Mouse (Mus musculus) spleen, adult 2 months (tissue): ENCODE data around the gene Ccdc47. TPM values are rescaled to one million over a fixed set of nuclear protein-coding genes. Genes with fewer than 3 reads are reported as not detected.

Source experiments
- DNase-seq, 2 experiments: peaks; one replicate each; pipeline versions ENCODE4 v3.0.0 to v3.0.0-alpha.2; 2012 to 2021; ENCODE audit warnings: low spot score in 2 of 2, low read depth in 1 of 2
- H3K27ac ChIP-seq: fragments of 200-500 bp; 2 replicates; pipeline ENCODE4 v1.5.1; 2012; ENCODE audit warnings: low read length, inconsistent platforms; ENCODE audit not compliant: insufficient read depth
- H3K27me3 ChIP-seq: fragments of 200-500 bp; 2 replicates; pipeline ENCODE4 v1.6.1; 2012; ENCODE audit warnings: mild to moderate bottlenecking, moderate library complexity, low read length, inconsistent platforms; ENCODE audit not compliant: control insufficient read depth, insufficient read depth
- H3K36me3 ChIP-seq: fragments of 200-500 bp; 2 replicates; pipeline ENCODE4 v1.6.1; 2012; ENCODE audit warnings: mild to moderate bottlenecking, low read length, inconsistent platforms; ENCODE audit not compliant: control insufficient read depth, insufficient read depth
- H3K4me1 ChIP-seq: fragments of 200-500 bp; 2 replicates; pipeline ENCODE4 v1.6.1; 2011; ENCODE audit warnings: inconsistent platforms; ENCODE audit not compliant: control insufficient read depth, insufficient read depth, insufficient read length
- H3K4me3 ChIP-seq: fragments of 200-500 bp; 2 replicates; pipeline ENCODE4 v1.5.1; 2011; ENCODE audit warnings: mild to moderate bottlenecking, inconsistent platforms; ENCODE audit not compliant: insufficient read depth, insufficient read length; ENCODE audit errors: extremely low read depth
- CTCF ChIP-seq: fragments of 200-500 bp; IDR thresholded peaks from 2 replicates; pipeline ENCODE4 v1.5.1; 2011; ENCODE audit warnings: mild to moderate bottlenecking, inconsistent platforms; ENCODE audit not compliant: insufficient read depth, insufficient read length, insufficient replicate concordance; ENCODE audit errors: extremely low read depth
- POLR2A ChIP-seq: fragments of 200-500 bp; IDR thresholded peaks from 2 replicates; pipeline ENCODE4 v1.6.1; 2011; ENCODE audit warnings: low read depth, low read length, inconsistent platforms
- WGBS: fragments of 180-500 bp; shearing (Covaris S2); methylation state at CpG from one replicate; pipeline ENCODE4 v1.1.7; 2018; 5-methylcytosine and 5-hydroxymethylcytosine counted together
- polyA plus RNA-seq: library from polyadenylated mRNA; depleted of rRNA; stranded (reverse); fragments of >200 nt; gene quantifications from 2 replicates; pipeline ENCODE4 v1.2.3, GENCODE M21; 2012

The Ccdc47 gene
- polyA plus RNA-seq, 1 experiment, result 7.3 TPM

DNA sequence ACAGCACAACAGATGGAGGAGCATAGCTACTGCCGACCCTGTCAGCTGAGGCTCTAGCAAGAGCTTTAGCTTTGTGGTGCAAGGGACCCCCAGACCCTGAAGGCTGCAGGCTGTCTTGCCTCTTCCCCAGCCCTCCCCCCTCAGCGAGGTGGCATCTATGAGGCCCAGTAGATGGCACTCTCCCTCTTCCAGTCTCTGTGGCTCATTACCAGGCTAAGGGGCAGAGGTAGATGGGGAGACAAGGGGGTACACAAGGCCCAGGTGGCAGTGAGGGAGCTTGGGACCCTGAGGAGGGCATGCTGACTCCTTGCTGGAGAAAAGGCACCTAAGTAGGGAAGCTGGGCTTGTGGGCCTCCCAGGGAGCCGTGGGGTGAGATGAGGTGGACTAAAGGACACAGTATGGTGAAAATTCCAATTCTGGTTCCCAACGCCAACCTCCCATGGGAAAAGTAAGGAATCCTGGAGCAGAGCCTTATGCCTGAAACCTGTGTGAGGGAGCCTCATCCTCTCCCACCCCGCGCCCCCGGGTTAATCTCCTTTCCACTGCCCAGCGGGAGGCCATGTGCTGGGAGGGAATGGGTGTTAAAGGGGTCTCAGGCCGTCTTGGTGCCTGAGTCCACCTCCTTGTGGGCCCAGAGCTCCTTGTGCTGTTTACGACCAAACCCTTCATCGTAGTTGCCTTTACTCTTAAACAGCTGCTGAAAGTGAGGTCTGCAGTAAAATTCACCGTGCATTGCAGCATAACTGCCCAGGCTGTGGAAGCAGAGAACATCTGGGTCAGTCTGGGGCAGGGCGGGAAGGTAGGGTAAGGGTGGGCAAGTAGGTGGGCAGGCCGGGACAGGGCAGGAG, 57.8 kb downstream of the Ccdc47 start:
- no peaks in the 10 kb centered on the region for H3K27me3 ChIP-seq
- WGBS, result 23% methylated on average over 14 of the region's 14 CpGs
- H3K4me3 ChIP-seq, result peak overlapping the region; percentile 97
- no peak for TF ChIP-seq POLR2A
- TF ChIP-seq CTCF, result peak; percentile 80; the same call in 1 of the 2 replicates
- peak; percentile 55 to 59 for DNase-seq
- peaks cover 36% of the 10 kb centered on the region for H3K36me3 ChIP-seq
- peak overlapping the region; percentile 99 for H3K27ac ChIP-seq
- peaks cover 23% of the 10 kb centered on the region; the same call in 1 of the 2 replicates for H3K4me1 ChIP-seq

DNA sequence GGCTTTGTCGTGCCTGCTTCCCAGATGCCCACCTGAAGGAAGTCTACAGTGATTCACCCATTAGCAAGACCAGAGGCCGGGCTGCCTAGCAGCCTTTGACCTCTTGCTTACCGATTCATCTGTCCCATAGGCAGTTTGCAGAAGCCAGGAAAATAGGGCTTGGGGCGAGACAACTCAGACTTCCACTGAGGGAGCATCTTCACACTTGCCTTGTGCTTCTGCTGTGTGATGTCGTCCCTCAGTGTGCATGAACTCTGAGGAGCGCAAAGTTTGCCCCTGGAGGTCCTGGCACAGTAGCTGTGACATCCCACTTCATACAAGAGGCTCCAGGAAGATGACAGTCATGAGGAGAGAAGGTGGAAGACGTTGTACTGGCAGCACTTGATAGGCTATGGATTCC, 59.0 kb downstream of the Ccdc47 start:
- Histone ChIP-seq H3K27ac (peak overlapping the region; percentile 99), H3K4me3 (peak overlapping the region; percentile 97; the same call in 1 of the 2 replicates), H3K36me3 (peaks cover 42% of the 10 kb centered on the region), H3K4me1 (peaks cover 22% of the 10 kb centered on the region; the same call in 1 of the 2 replicates), H3K27me3 (no peaks in the 10 kb centered on the region)
- WGBS, result 68% methylated on average over 7 of the region's 7 CpGs
- no peak for TF ChIP-seq POLR2A
- TF ChIP-seq CTCF, result no peak
- no peak for DNase-seq

DNA sequence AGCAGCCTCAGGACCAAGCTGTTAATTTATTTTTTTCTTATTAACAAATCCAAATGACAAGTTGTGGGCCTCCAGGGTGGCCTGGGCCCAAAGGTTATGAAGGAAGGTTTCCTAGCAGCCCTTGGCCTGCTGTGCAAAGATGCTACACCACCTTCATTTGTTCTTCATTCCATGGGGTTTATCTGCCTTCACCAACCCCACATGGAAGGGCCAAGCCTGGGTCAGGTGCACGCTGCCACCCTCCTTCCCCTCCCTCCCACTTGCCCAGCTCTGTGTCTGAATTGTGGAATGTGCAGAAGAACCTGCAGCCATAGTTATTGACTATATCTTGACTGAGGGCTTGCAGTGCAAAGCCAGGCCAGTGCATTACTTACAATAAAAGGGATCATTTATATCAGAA, 59.9 kb downstream of the Ccdc47 start:
- 66% methylated on average over 1 of the region's 1 CpGs for WGBS
- Histone ChIP-seq H3K27me3 (no peaks in the 10 kb centered on the region), H3K4me3 (no peak overlapping the region), H3K36me3 (peaks cover 49% of the 10 kb centered on the region), H3K4me1 (peaks cover 16% of the 10 kb centered on the region; the same call in 1 of the 2 replicates), H3K27ac (peak overlapping the region; percentile 25; the same call in 1 of the 2 replicates)
- DNase-seq, result no peak
- no peak for TF ChIP-seq CTCF
- TF ChIP-seq POLR2A, result no peak

DNA sequence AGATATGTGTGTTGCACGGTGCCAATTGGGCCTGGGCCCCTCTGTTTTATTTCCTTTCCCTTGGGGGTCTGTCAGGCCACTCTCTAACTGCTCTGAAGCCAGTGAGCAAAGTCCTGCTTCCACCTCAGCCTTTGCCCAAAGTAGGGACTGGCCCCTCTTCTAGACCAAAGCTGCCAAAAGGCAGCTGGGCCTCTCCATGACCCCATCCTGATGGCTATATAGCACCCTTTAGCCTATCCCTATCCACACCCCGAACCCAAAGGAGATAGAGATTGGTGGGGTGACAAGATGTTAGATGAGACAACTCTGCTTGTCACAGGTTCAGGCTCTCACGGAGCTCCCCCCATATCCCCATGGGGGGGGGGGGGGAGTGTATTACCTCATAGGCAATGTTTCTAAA, 60.4 kb downstream of the Ccdc47 start:
- no peak overlapping the region for H3K4me3 ChIP-seq
- no peak for DNase-seq
- H3K27me3 ChIP-seq, result no peaks in the 10 kb centered on the region
- peaks cover 12% of the 10 kb centered on the region; the same call in 1 of the 2 replicates for H3K4me1 ChIP-seq
- no peak for TF ChIP-seq CTCF
- TF ChIP-seq POLR2A, result no peak
- 38% methylated on average over 3 of the region's 3 CpGs for WGBS
- peak overlapping the region; percentile 42; the same call in 1 of the 2 replicates for H3K27ac ChIP-seq
- peaks cover 52% of the 10 kb centered on the region for H3K36me3 ChIP-seq

DNA sequence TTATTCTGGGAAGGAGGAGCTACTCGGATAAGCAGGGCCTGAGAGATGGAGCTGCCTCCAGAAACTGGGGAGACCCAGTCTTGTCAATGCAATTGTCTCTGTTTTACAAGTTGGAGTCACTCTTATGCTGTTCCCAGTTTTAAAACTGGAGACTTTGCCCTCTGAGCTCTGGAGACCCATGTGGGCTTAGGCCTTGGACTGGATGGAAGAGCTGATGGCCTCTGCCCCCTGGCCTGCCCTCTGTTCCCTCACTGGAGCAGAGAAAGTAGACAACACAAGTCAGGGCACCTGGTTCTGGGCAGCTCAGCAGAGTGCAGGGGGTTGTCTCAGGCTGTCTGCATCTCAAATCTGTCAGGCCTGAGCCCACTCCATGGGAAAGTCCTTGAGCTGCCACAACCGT, 61.4 kb downstream of the Ccdc47 start:
- TF ChIP-seq CTCF (no peak), POLR2A (no peak)
- H3K27me3 ChIP-seq, result no peaks in the 10 kb centered on the region
- H3K4me1 ChIP-seq, result peaks cover 12% of the 10 kb centered on the region; the same call in 1 of the 2 replicates
- H3K27ac ChIP-seq, result 0 out of 2 replicates have a peak overlapping the region, but pooled peaks have one; percentile 10
- DNase-seq, result no peak
- H3K4me3 ChIP-seq, result no peak overlapping the region
- 83% methylated on average over 2 of the region's 2 CpGs for WGBS
- peaks cover 57% of the 10 kb centered on the region for H3K36me3 ChIP-seq

DNA sequence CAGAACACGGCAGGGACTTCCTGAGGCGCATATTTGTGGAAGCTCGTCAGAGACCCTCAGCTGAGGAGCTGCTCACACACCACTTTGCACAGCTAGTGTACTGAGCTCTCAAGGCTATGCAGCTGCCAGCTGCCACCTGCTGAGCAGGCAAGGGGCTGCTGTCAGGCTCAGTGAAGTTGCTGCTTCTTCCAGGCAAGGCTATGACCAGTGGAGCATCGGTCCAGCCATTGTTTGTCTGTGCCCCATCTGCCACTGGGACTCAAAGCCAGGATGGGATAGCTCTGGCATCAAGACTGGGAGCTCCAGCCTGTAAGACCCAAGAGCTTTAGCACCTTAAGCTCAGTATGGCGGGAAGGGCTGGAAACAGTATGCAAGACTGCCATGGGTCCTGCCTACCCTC, 62.1 kb downstream of the Ccdc47 start:
- no peak for TF ChIP-seq POLR2A
- no peak for TF ChIP-seq CTCF
- peaks cover 12% of the 10 kb centered on the region; the same call in 1 of the 2 replicates for H3K4me1 ChIP-seq
- no peak overlapping the region for H3K4me3 ChIP-seq
- no peak for DNase-seq
- 0 out of 2 replicates have a peak overlapping the region, but pooled peaks have one; percentile 25 for H3K27ac ChIP-seq
- no peaks in the 10 kb centered on the region for H3K27me3 ChIP-seq
- H3K36me3 ChIP-seq, result peaks cover 62% of the 10 kb centered on the region
- WGBS, result 76% methylated on average over 5 of the region's 5 CpGs

DNA sequence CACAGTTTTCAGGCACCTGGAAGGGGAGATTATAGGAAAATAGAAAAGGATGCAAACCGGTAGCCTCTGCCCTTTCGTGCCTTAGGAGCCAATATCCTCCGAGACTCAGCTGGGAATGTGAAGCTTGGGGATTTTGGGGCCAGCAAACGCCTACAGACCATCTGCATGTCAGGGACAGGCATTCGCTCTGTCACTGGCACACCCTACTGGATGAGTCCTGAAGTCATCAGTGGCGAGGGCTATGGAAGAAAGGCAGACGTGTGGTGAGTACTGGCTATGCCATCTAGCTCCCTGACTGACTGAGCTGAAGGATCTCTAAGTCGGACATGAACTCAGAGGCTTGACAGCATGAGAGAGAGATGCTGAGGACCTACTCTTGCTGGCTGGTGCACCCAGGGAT, 64.0 kb downstream of the Ccdc47 start:
- no peak for TF ChIP-seq POLR2A
- no peak for TF ChIP-seq CTCF
- peaks cover 52% of the 10 kb centered on the region for H3K36me3 ChIP-seq
- peaks cover 10% of the 10 kb centered on the region; the same call in 1 of the 2 replicates for H3K4me1 ChIP-seq
- WGBS, result 81% methylated on average over 8 of the region's 8 CpGs
- no peaks in the 10 kb centered on the region for H3K27me3 ChIP-seq
- no peak for DNase-seq
- H3K27ac ChIP-seq, result no peak overlapping the region
- no peak overlapping the region for H3K4me3 ChIP-seq
